23 mouse cellular contexts compared by ENCODE assay signal in the genomic region with DNA sequence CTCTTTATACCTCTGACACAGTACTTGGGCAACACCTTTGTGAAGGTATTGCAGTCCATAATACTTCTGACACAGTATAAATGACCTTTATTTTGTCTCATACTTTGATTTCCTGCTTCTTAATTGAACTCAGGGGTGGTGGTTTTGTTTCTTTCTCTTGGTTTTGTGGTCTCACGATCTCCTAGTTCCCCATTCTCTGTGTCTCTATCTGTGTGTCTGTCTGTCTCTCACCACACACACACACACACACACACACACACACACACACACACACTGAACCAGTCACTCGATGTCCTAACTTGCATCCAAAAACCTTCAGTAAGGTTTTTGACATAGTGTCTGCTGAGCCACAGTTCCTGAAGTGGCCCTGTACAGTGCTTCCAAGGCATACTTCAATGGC.
DNase-seq lines count a peak whose midpoint lies in the region; ATAC-seq lines count a peak whose summit lies in the region.
"Had no signal": no experiment of that assay in that cellular context is flagged by ENCODE, and none has a peak within 500 bp of the region (broad histone marks: within the 10 kb centered on the region; RNA-seq: fewer than 3 reads in every experiment).

No protein-coding gene starts in this region.

- no peaks in the 10 kb centered on the region for H3K36me3 ChIP-seq in splenic B cell, adult 2 months (ENCODE audit: control insufficient read depth, insufficient read depth, low read length, poor library complexity, severe bottlenecking)
- H3K36me3 ChIP-seq: embryonic facial prominence, embryonic 12.5 days; embryonic facial prominence, embryonic 15.5 days; forebrain, embryonic 12.5 days; forebrain, embryonic 15.5 days; hindbrain, embryonic 10.5 days; hindbrain, embryonic 13.5 days had no signal

- ATAC-seq in granulocyte monocyte progenitor cell, adult 5-6 weeks (replicated peaks; ENCODE audit: poor library complexity, severe bottlenecking) = peak; percentile 90
- ATAC-seq in megakaryocyte progenitor cell, adult 5-6 weeks (replicated peaks; ENCODE audit: poor library complexity) = peak; percentile 92
- ATAC-seq: forebrain, embryonic 15.5 days; hindbrain, embryonic 16.5 days had no signal

- H3K27me3 ChIP-seq in splenic B cell, adult 2 months (ENCODE audit: control insufficient read depth, insufficient read depth, low read length, poor library complexity, severe bottlenecking) = no peaks in the 10 kb centered on the region
- H3K27me3 ChIP-seq: embryonic facial prominence, embryonic 12.5 days; embryonic facial prominence, embryonic 15.5 days; forebrain, embryonic 12.5 days; forebrain, embryonic 15.5 days; hindbrain, embryonic 13.5 days had no signal

- DNase-seq in layer of hippocampus, adult 9-11 months = peak; percentile 8
- no peak for DNase-seq in layer of hippocampus, adult 9-10 months (ENCODE audit: low spot score)
- DNase-seq in splenic B cell, adult 2 months (ENCODE audit: low read depth, low spot score) = peak; percentile 11
- no peak for DNase-seq in right cerebral cortex, postnatal 10 days (ENCODE audit: low spot score in 2 of 2)
- no peak for DNase-seq in liver
- no peak for DNase-seq in thymus, adult 18-20 months
- DNase-seq: adrenal gland, adult 2 months; adrenal gland, postnatal 25 days; cerebellum, adult 18-20 months; cerebellum, adult 9-10 months; cerebellum, postnatal 14 days; gastrocnemius, postnatal 10 days; gastrocnemius, postnatal 36 days; heart, adult 11 months had no signal

Comparison
In these comparisons a context has a peak if more than half of its experiments do, and no peak if none do; other contexts are left out.
1. DNase-seq: peak in layer of hippocampus, adult 9-11 months (single experiment) and splenic B cell, adult 2 months (single experiment); none in layer of hippocampus, adult 9-10 months (single experiment), right cerebral cortex, postnatal 10 days (0 of 2), liver (single experiment) and thymus, adult 18-20 months (0 of 2).